In genomic region chr12:104908024-104908781, GRCm38 (mm10) we compare ENCODE assay signal across 13 mouse cellular contexts. TPM values are rescaled to one million over a fixed set of nuclear protein-coding genes. Genes with fewer than 3 reads are reported as not detected.
DNase-seq lines count a peak whose midpoint lies in the region; ATAC-seq lines count a peak whose summit lies in the region.
"Had no signal": no experiment of that assay in that cellular context is flagged by ENCODE, and none has a peak within 500 bp of the region (broad histone marks: within the 10 kb centered on the region; RNA-seq: fewer than 3 reads in every experiment).

No protein-coding gene starts in this region.

- H3K9ac ChIP-seq in midbrain, embryonic 16.5 days (ENCODE audit: low read depth, low read length), result no peak overlapping the region
- H3K9ac ChIP-seq in limb, embryonic 13.5 days, result no peak overlapping the region
- H3K9ac ChIP-seq: hindbrain, embryonic 14.5 days; liver, embryonic 13.5 days had no signal

- peak; percentile 52 for DNase-seq in midbrain, embryonic 10.5 days (ENCODE audit: low spot score)
- peak; percentile 67 for DNase-seq in embryonic facial prominence, embryonic 10.5 days (ENCODE audit: low spot score)
- peak; percentile 20 for DNase-seq in yolk sac, embryonic 10.5 days (ENCODE audit: low spot score)
- no peak for DNase-seq in right cerebral cortex, postnatal 14 days
- DNase-seq in spleen, postnatal 14 days (ENCODE audit: low spot score in 2 of 2), result no peak
- DNase-seq: cerebellum, postnatal 14 days; heart, adult 18-20 months; liver, embryonic 13.5 days; lung, postnatal 14 days; thymus, adult 2 months had no signal

- no peak for ATAC-seq in midbrain, embryonic 16.5 days
- ATAC-seq in limb, embryonic 13.5 days (ENCODE audit: low FRiP score, low read depth), result no peak

- WGBS in midbrain, embryonic 10.5 days, result 5% methylated on average over 15 of the region's 15 CpGs
- 4% methylated on average over 15 of the region's 15 CpGs for WGBS in midbrain, embryonic 16.5 days
- 3% methylated on average over 15 of the region's 15 CpGs for WGBS in embryonic facial prominence, embryonic 10.5 days
- 12% methylated on average over 15 of the region's 15 CpGs for WGBS in limb, embryonic 13.5 days

- H3K27ac ChIP-seq in midbrain, embryonic 10.5 days (replicated peaks), result peak overlapping the region; percentile 76
- H3K27ac ChIP-seq in midbrain, embryonic 16.5 days (ENCODE audit: low read length), result no peak overlapping the region
- peak overlapping the region; percentile 80 for H3K27ac ChIP-seq in embryonic facial prominence, embryonic 10.5 days (replicated peaks)
- no peak overlapping the region for H3K27ac ChIP-seq in limb, embryonic 13.5 days
- H3K27ac ChIP-seq: hindbrain, embryonic 14.5 days; liver, embryonic 13.5 days had no signal

- H3K9me3 ChIP-seq in midbrain, embryonic 10.5 days (replicated peaks), result peaks cover 3% of the 10 kb centered on the region
- no peaks in the 10 kb centered on the region for H3K9me3 ChIP-seq in midbrain, embryonic 16.5 days (replicated peaks; ENCODE audit: control insufficient read depth, low read length, poor library complexity, severe bottlenecking)
- H3K9me3 ChIP-seq in embryonic facial prominence, embryonic 10.5 days, result peaks cover 4% of the 10 kb centered on the region; the same call in 1 of the 2 replicates
- 0 out of 2 replicates have a peak, but pooled peaks cover 6% of the 10 kb centered on the region for H3K9me3 ChIP-seq in limb, embryonic 13.5 days
- H3K9me3 ChIP-seq: liver, embryonic 13.5 days had no signal

- peaks cover 66% of the 10 kb centered on the region for H3K4me1 ChIP-seq in midbrain, embryonic 10.5 days
- H3K4me1 ChIP-seq in midbrain, embryonic 16.5 days (ENCODE audit: control insufficient read depth, insufficient read depth, low read length), result peaks cover 8% of the 10 kb centered on the region
- peaks cover 60% of the 10 kb centered on the region for H3K4me1 ChIP-seq in embryonic facial prominence, embryonic 10.5 days
- peaks cover 27% of the 10 kb centered on the region for H3K4me1 ChIP-seq in limb, embryonic 13.5 days
- H3K4me1 ChIP-seq: liver, embryonic 13.5 days had no signal

- no peaks in the 10 kb centered on the region for H3K36me3 ChIP-seq in midbrain, embryonic 10.5 days
- no peaks in the 10 kb centered on the region for H3K36me3 ChIP-seq in midbrain, embryonic 16.5 days (ENCODE audit: control insufficient read depth, insufficient read depth, low read length)
- H3K36me3 ChIP-seq in embryonic facial prominence, embryonic 10.5 days (replicated peaks), result no peaks in the 10 kb centered on the region
- no peaks in the 10 kb centered on the region for H3K36me3 ChIP-seq in limb, embryonic 13.5 days
- H3K36me3 ChIP-seq: liver, embryonic 13.5 days had no signal

- H3K4me2 ChIP-seq in midbrain, embryonic 16.5 days (ENCODE audit: low read length), result no peak overlapping the region
- H3K4me2 ChIP-seq in limb, embryonic 13.5 days (replicated peaks), result peak overlapping the region; percentile 9; the same call in 1 of the 2 replicates
- H3K4me2 ChIP-seq: hindbrain, embryonic 14.5 days; liver, embryonic 13.5 days had no signal

- peaks cover 62% of the 10 kb centered on the region for H3K27me3 ChIP-seq in midbrain, embryonic 10.5 days (ENCODE audit: low read depth, poor library complexity, severe bottlenecking)
- H3K27me3 ChIP-seq in midbrain, embryonic 16.5 days (ENCODE audit: control insufficient read depth, insufficient read depth, low read depth, low read length), result no peaks in the 10 kb centered on the region
- H3K27me3 ChIP-seq in embryonic facial prominence, embryonic 10.5 days (replicated peaks; ENCODE audit: low read depth, poor library complexity, severe bottlenecking), result peaks cover 37% of the 10 kb centered on the region
- peaks cover 8% of the 10 kb centered on the region; the same call in 1 of the 2 replicates for H3K27me3 ChIP-seq in limb, embryonic 13.5 days
- H3K27me3 ChIP-seq: liver, embryonic 13.5 days had no signal

- H3K4me3 ChIP-seq in midbrain, embryonic 10.5 days, result peak overlapping the region; percentile 11; the same call in 1 of the 2 replicates
- no peak overlapping the region for H3K4me3 ChIP-seq in midbrain, embryonic 16.5 days (ENCODE audit: low read depth, low read length)
- H3K4me3 ChIP-seq in embryonic facial prominence, embryonic 10.5 days, result peak overlapping the region; percentile 32
- H3K4me3 ChIP-seq in limb, embryonic 13.5 days, result no peak overlapping the region
- H3K4me3 ChIP-seq: liver, embryonic 13.5 days had no signal

RNA-seq across cellular contexts. Expression of gene Clmn, which starts 43.3 kb away (rescaled TPM):
- 1.7 and 1.9 TPM in 2 replicates for polyA plus RNA-seq in midbrain, embryonic 10.5 days (2016; fragmentation: Nextera tagmentation; extraction: Ambion mirVana)
- 0.97 and 1.7 TPM in 2 replicates for polyA plus RNA-seq in midbrain, embryonic 16.5 days (2015; fragmentation: Nextera tagmentation; extraction: Ambion mirVana)
- 2.6 and 3.2 TPM in 2 replicates for polyA plus RNA-seq in embryonic facial prominence, embryonic 10.5 days (2016; fragmentation: Nextera tagmentation; extraction: Ambion mirVana)
- polyA plus RNA-seq in limb, embryonic 13.5 days (2015; fragmentation: Nextera tagmentation; extraction: Ambion mirVana), result 3.1 and 3.8 TPM in 2 replicates

Comparison
In these comparisons a context has a peak if more than half of its experiments do, and no peak if none do; other contexts are left out.
1. H3K27ac ChIP-seq: peak in midbrain, embryonic 10.5 days (single experiment) and embryonic facial prominence, embryonic 10.5 days (single experiment); none in midbrain, embryonic 16.5 days (single experiment) and limb, embryonic 13.5 days (single experiment).
2. H3K4me3 ChIP-seq: peak in midbrain, embryonic 10.5 days (single experiment) and embryonic facial prominence, embryonic 10.5 days (single experiment); none in midbrain, embryonic 16.5 days (single experiment) and limb, embryonic 13.5 days (single experiment).
3. DNase-seq: peak in midbrain, embryonic 10.5 days (single experiment), embryonic facial prominence, embryonic 10.5 days (single experiment) and yolk sac, embryonic 10.5 days (single experiment); none in right cerebral cortex, postnatal 14 days (single experiment) and spleen, postnatal 14 days (0 of 2).